Comparison of ENCODE assay signal across 8 mouse cellular contexts in the genomic region with DNA sequence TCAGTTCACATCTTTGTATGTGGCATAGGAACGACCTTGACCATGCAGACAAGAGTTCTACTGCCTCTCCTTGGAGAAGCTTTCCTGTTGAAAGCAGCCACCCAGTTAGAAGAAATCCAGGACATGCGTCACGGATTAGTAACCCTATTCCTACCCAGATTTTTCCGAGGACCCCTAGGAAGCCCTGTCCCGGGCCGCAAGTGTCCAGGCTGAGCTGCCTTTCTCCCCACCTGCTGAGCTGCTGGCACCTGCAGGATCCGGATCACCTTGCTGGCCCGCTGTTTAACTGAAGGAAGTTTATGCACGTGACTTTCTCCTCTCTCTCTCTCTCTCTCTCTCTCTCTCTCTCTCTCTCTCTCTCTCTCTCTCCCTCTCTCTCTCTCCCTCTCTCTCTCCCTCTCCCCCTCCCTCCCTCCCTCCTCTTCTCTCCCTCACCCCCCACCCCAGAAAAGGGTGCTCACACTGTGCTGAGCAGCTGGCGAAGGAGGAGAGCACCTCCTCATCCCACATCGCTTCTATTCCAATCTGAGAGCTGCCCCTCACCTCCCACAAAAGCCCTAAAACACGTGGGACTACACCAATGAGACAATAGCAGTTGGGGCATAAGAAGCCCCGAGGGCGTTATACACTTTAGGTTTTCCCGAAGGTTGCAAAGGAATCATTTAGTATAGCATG. TPM values are rescaled to one million over a fixed set of nuclear protein-coding genes. Genes with fewer than 3 reads are reported as not detected.
DNase-seq lines count a peak whose midpoint lies in the region; ATAC-seq and TF ChIP-seq lines count a peak whose summit lies in the region.

No protein-coding gene starts in this region.

- peak overlapping the region; percentile 87 for H3K9ac ChIP-seq in forebrain, embryonic 13.5 days
- peak overlapping the region; percentile 82 for H3K9ac ChIP-seq in hindbrain, embryonic 16.5 days (ENCODE audit: low read depth, low read length)
- 0 out of 2 replicates have a peak overlapping the region, but pooled peaks have one; percentile 31 for H3K9ac ChIP-seq in limb, embryonic 12.5 days (replicated peaks)

- H3K4me3 ChIP-seq in forebrain, embryonic 13.5 days, result peak overlapping the region; percentile 86
- H3K4me3 ChIP-seq in hindbrain, embryonic 16.5 days (ENCODE audit: low read length), result peak overlapping the region; percentile 94
- H3K4me3 ChIP-seq in limb, embryonic 12.5 days (replicated peaks), result peak overlapping the region; percentile 85
- H3K4me3 ChIP-seq in olfactory bulb, adult 2 months (ENCODE audit: insufficient read depth, low read depth, low read length), result peak overlapping the region; percentile 34

- no peaks in the 10 kb centered on the region for H3K9me3 ChIP-seq in forebrain, embryonic 13.5 days (replicated peaks)
- H3K9me3 ChIP-seq in hindbrain, embryonic 16.5 days (ENCODE audit: control insufficient read depth, low read length), result no peaks in the 10 kb centered on the region
- no peaks in the 10 kb centered on the region for H3K9me3 ChIP-seq in limb, embryonic 12.5 days

- peak; percentile 6 for DNase-seq in ovary, postnatal 36 days (ENCODE audit: low spot score)
- no peak for DNase-seq in ovary, adult 18-20 months (ENCODE audit: low spot score)
- DNase-seq in Muller cell, postnatal 12 days (ENCODE audit: inconsistent ontology term), result no peak
- no peak for DNase-seq in testis, postnatal 14 days (ENCODE audit: low spot score)

- no peak for TF ChIP-seq CTCF in olfactory bulb, adult 2 months (IDR thresholded peaks at IDR 0.05; ENCODE audit: insufficient read depth, low read depth, low read length)

- H3K4me2 ChIP-seq in forebrain, embryonic 13.5 days, result peak overlapping the region; percentile 93
- peak overlapping the region; percentile 97 for H3K4me2 ChIP-seq in hindbrain, embryonic 16.5 days (ENCODE audit: low read length)
- peak overlapping the region; percentile 96 for H3K4me2 ChIP-seq in limb, embryonic 12.5 days

- no peak for TF ChIP-seq POLR2A in olfactory bulb, adult 2 months (IDR thresholded peaks at IDR 0.05; ENCODE audit: insufficient read depth, low read depth, low read length)

- no peaks in the 10 kb centered on the region for H3K36me3 ChIP-seq in forebrain, embryonic 13.5 days (ENCODE audit: poor library complexity, severe bottlenecking)
- H3K36me3 ChIP-seq in hindbrain, embryonic 16.5 days (ENCODE audit: control insufficient read depth, insufficient read depth, low read length), result no peaks in the 10 kb centered on the region
- H3K36me3 ChIP-seq in limb, embryonic 12.5 days, result no peaks in the 10 kb centered on the region

- H3K4me1 ChIP-seq in forebrain, embryonic 13.5 days, result peaks cover 32% of the 10 kb centered on the region
- peaks cover 19% of the 10 kb centered on the region for H3K4me1 ChIP-seq in hindbrain, embryonic 16.5 days (ENCODE audit: control insufficient read depth, insufficient read depth, low read depth, low read length)
- peaks cover 23% of the 10 kb centered on the region; the same call in 1 of the 2 replicates for H3K4me1 ChIP-seq in limb, embryonic 12.5 days (replicated peaks)
- H3K4me1 ChIP-seq in olfactory bulb, adult 2 months (ENCODE audit: control insufficient read depth, insufficient read depth, low read length), result peaks cover 9% of the 10 kb centered on the region

- H3K27ac ChIP-seq in forebrain, embryonic 13.5 days, result peak overlapping the region; percentile 88; the same call in 1 of the 2 replicates
- H3K27ac ChIP-seq in hindbrain, embryonic 16.5 days (ENCODE audit: low read depth, low read length), result peak overlapping the region; percentile 86
- H3K27ac ChIP-seq in limb, embryonic 12.5 days, result no peak overlapping the region
- peak overlapping the region; percentile 76 for H3K27ac ChIP-seq in olfactory bulb, adult 2 months (ENCODE audit: insufficient read depth, low read depth, low read length)

- ATAC-seq in forebrain, embryonic 13.5 days, result peak; percentile 59
- peak; percentile 60 for ATAC-seq in hindbrain, embryonic 16.5 days
- ATAC-seq in limb, embryonic 12.5 days (ENCODE audit: insufficient number of reproducible peaks, insufficient read depth, low FRiP score, low TSS enrichment, low read depth), result no peak

- H3K27me3 ChIP-seq in forebrain, embryonic 13.5 days, result no peaks in the 10 kb centered on the region; the same call in 1 of the 2 replicates
- H3K27me3 ChIP-seq in hindbrain, embryonic 16.5 days (replicated peaks; ENCODE audit: control insufficient read depth, insufficient read depth, low read length), result no peaks in the 10 kb centered on the region
- peaks cover 10% of the 10 kb centered on the region for H3K27me3 ChIP-seq in limb, embryonic 12.5 days

- 2% methylated on average over 15 of the region's 15 CpGs for WGBS in forebrain, embryonic 13.5 days
- WGBS in hindbrain, embryonic 16.5 days, result 2% methylated on average over 15 of the region's 15 CpGs
- 2% methylated on average over 15 of the region's 15 CpGs for WGBS in limb, embryonic 12.5 days
- 2% methylated on average over 15 of the region's 15 CpGs for WGBS in olfactory bulb, adult 2 months

RNA-seq across cellular contexts. Expression of a gene that starts 0.7 kb away (rescaled TPM):
- 22.7 and 23.9 TPM in 2 replicates for polyA plus RNA-seq in forebrain, embryonic 13.5 days (2015; fragmentation: Nextera tagmentation; extraction: Ambion mirVana)
- polyA plus RNA-seq in hindbrain, embryonic 16.5 days (2015; fragmentation: Nextera tagmentation; extraction: Ambion mirVana), result 31.1 and 31.3 TPM in 2 replicates
- 23.9 and 26.0 TPM in 2 replicates for polyA plus RNA-seq in limb, embryonic 12.5 days (2016; fragmentation: Nextera tagmentation; extraction: Ambion mirVana)
- polyA plus RNA-seq in olfactory bulb, adult 2 months (2012; ENCODE audit: insufficient read depth, insufficient read length, low replicate concordance, missing spikeins), result 152 TPM in 1 of 2 replicates, not detected in the other

RNA-seq across cellular contexts. Expression of a gene that starts 31.5 kb away (rescaled TPM):
- polyA plus RNA-seq in forebrain, embryonic 13.5 days (2015; fragmentation: Nextera tagmentation; extraction: Ambion mirVana), result 25.4 and 27.5 TPM in 2 replicates
- 22.2 and 27.1 TPM in 2 replicates for polyA plus RNA-seq in hindbrain, embryonic 16.5 days (2015; fragmentation: Nextera tagmentation; extraction: Ambion mirVana)
- polyA plus RNA-seq in limb, embryonic 12.5 days (2016; fragmentation: Nextera tagmentation; extraction: Ambion mirVana), result 13.6 and 14.0 TPM in 2 replicates
- polyA plus RNA-seq in olfactory bulb, adult 2 months (2012; ENCODE audit: insufficient read depth, insufficient read length, low replicate concordance, missing spikeins), result 105 TPM in 1 of 2 replicates, not detected in the other

RNA-seq across cellular contexts. Expression of a gene that starts 49.0 kb away (rescaled TPM):
- polyA plus RNA-seq in forebrain, embryonic 13.5 days (2015; fragmentation: Nextera tagmentation; extraction: Ambion mirVana), result 46.5 and 47.2 TPM in 2 replicates
- polyA plus RNA-seq in hindbrain, embryonic 16.5 days (2015; fragmentation: Nextera tagmentation; extraction: Ambion mirVana), result 69.5 and 72.4 TPM in 2 replicates
- polyA plus RNA-seq in limb, embryonic 12.5 days (2016; fragmentation: Nextera tagmentation; extraction: Ambion mirVana), result 38.1 and 38.5 TPM in 2 replicates
- not detected in 2 replicates for polyA plus RNA-seq in olfactory bulb, adult 2 months (2012; ENCODE audit: insufficient read depth, insufficient read length, low replicate concordance, missing spikeins)

Comparison
In these comparisons a context has a peak if more than half of its experiments do, and no peak if none do; other contexts are left out.
1. H3K4me3 ChIP-seq: peak in every context shown above with its lines; median percentile 94 in hindbrain, embryonic 16.5 days; 86 in forebrain, embryonic 13.5 days; 85 in limb, embryonic 12.5 days; 34 in olfactory bulb, adult 2 months.
2. H3K9ac ChIP-seq: peak in every context shown above with its lines; median percentile 87 in forebrain, embryonic 13.5 days; 82 in hindbrain, embryonic 16.5 days; 31 in limb, embryonic 12.5 days.